Mouse (Mus musculus) embryonic facial prominence, embryonic 12.5 days (tissue): ENCODE data around the gene Tmem143. TPM values are rescaled to one million over a fixed set of nuclear protein-coding genes. Genes with fewer than 3 reads are reported as not detected.
A peak's percentile ranks its signal among the peaks of the same experiment; 100 is the strongest.
"Not testable (repeated sequence)": the region's sequence is repeated elsewhere in the genome, so short reads cannot be mapped to it uniquely, and the experiment has no call there.

Experiments used
- ATAC-seq: fragments of 200-750 bp; cut with Nextera tagmentation; 2 replicates; pipeline ENCODE4 v1.8.0; 2017; ENCODE audit not compliant: insufficient number of reproducible peaks, insufficient read depth, low FRiP score, low TSS enrichment
- H3K27ac ChIP-seq: fragments of 300-500 bp; sonication (generic); 2 replicates; pipeline ENCODE4 v1.5.1; 2016; ENCODE audit warnings: mild to moderate bottlenecking
- H3K27me3 ChIP-seq: fragments of 300-500 bp; sonication (generic); 2 replicates; pipeline ENCODE4 v1.6.1; 2016; ENCODE audit warnings: mild to moderate bottlenecking, moderate library complexity
- H3K36me3 ChIP-seq: fragments of 300-500 bp; sonication (generic); 2 replicates; pipeline ENCODE4 v1.6.1; 2016; ENCODE audit warnings: mild to moderate bottlenecking
- H3K4me1 ChIP-seq: fragments of 300-500 bp; sonication (generic); 2 replicates; pipeline ENCODE4 v1.6.1; 2016
- H3K4me2 ChIP-seq: fragments of 300-500 bp; sonication (generic); replicated peaks from 2 replicates; pipeline ENCODE4 v1.6.1; 2016; ENCODE audit warnings: mild to moderate bottlenecking, moderate library complexity
- H3K4me3 ChIP-seq: fragments of 300-500 bp; sonication (generic); 2 replicates; pipeline ENCODE4 v1.5.1; 2016; ENCODE audit warnings: mild to moderate bottlenecking
- H3K9ac ChIP-seq: fragments of 300-500 bp; sonication (generic); 2 replicates; pipeline ENCODE4 v1.6.1; 2016; ENCODE audit warnings: mild to moderate bottlenecking, moderate library complexity
- H3K9me3 ChIP-seq: fragments of 300-500 bp; sonication (generic); 2 replicates; pipeline ENCODE4 v1.6.1; 2016; ENCODE audit warnings: mild to moderate bottlenecking, moderate library complexity
- WGBS: fragments of 180-500 bp; shearing (Covaris S2); methylation state at CpG from one replicate; pipeline ENCODE4 v1.1.7; 2016; 5-methylcytosine and 5-hydroxymethylcytosine counted together
- polyA plus RNA-seq: library from polyadenylated mRNA; unstranded; fragments of >200 nt; fragmentation: Nextera tagmentation; extraction: Ambion mirVana; gene quantifications from 2 replicates; pipeline ENCODE4 v1.2.1, GENCODE M21; 2016

Gene Tmem143
- polyA plus RNA-seq, 1 experiment from 2014 or later: 5.7 TPM

- ATAC-seq: peak; percentile 32
- Histone ChIP-seq H3K4me3 (0 out of 2 replicates have a peak overlapping the region, but pooled peaks have one; percentile 18), H3K27ac (peak overlapping the region; percentile 60; the same call in 1 of the 2 replicates), H3K9me3 (no peaks in the 10 kb centered on the region), H3K4me1 (peaks cover 8% of the 10 kb centered on the region; the same call in 1 of the 2 replicates), H3K9ac (peak overlapping the region; percentile 27; the same call in 1 of the 2 replicates), H3K4me2 (peak overlapping the region; percentile 43), H3K36me3 (no peaks in the 10 kb centered on the region), H3K27me3 (no peaks in the 10 kb centered on the region)
- 71% methylated on average over 6 of the region's 6 CpGs for WGBS
Measured at GRCm38 (mm10) chr7:45895931-45896516, 717 bp upstream of the Tmem143 start.

- peak overlapping the region; percentile 53 for H3K4me3 ChIP-seq
- WGBS: under 1% methylated on average over 19 of the region's 19 CpGs
- H3K27ac ChIP-seq: peak overlapping the region; percentile 75
- H3K9me3 ChIP-seq: no peaks in the 10 kb centered on the region
- H3K4me1 ChIP-seq: peaks cover 8% of the 10 kb centered on the region; the same call in 1 of the 2 replicates
- H3K4me2 ChIP-seq: peak overlapping the region; percentile 81
- ATAC-seq: peak; percentile 67
- H3K36me3 ChIP-seq: no peaks in the 10 kb centered on the region
- peak overlapping the region; percentile 56 for H3K9ac ChIP-seq
- no peaks in the 10 kb centered on the region for H3K27me3 ChIP-seq
Measured at GRCm38 (mm10) chr7:45897258-45897757, 567 bp downstream of the Tmem143 start.

- H3K27me3 ChIP-seq, H3K27ac ChIP-seq, H3K36me3 ChIP-seq, H3K9me3 ChIP-seq, H3K4me1 ChIP-seq, ATAC-seq, H3K9ac ChIP-seq, H3K4me3 ChIP-seq: not testable (repeated sequence)
- 62% methylated on average over 4 of the region's 4 CpGs for WGBS
- H3K4me2 ChIP-seq: peak overlapping the region; percentile 81
Measured at GRCm38 (mm10) chr7:45898125-45898524, 1.4 kb downstream of the Tmem143 start.

GRCm38 (mm10) chr7:45901562-45901961 lies 4.8 kb downstream of the Tmem143 start:
- Histone ChIP-seq H3K4me3 (no peak overlapping the region), H3K4me1 (0 out of 2 replicates have a peak, but pooled peaks cover 8% of the 10 kb centered on the region), H3K4me2 (no peak overlapping the region), H3K9ac (no peak overlapping the region), H3K27ac (no peak overlapping the region), H3K27me3 (no peaks in the 10 kb centered on the region), H3K9me3 (peaks cover 4% of the 10 kb centered on the region; the same call in 1 of the 2 replicates), H3K36me3 (no peaks in the 10 kb centered on the region)
- no peak for ATAC-seq
- 48% methylated on average over 5 of the region's 5 CpGs for WGBS

- 81% methylated on average over 12 of the region's 12 CpGs for WGBS
- Histone ChIP-seq H3K4me3 (no peak overlapping the region), H3K9ac (no peak overlapping the region), H3K4me1 (0 out of 2 replicates have a peak, but pooled peaks cover 6% of the 10 kb centered on the region), H3K36me3 (peaks cover 5% of the 10 kb centered on the region; the same call in 1 of the 2 replicates), H3K4me2 (no peak overlapping the region), H3K9me3 (peaks cover 4% of the 10 kb centered on the region; the same call in 1 of the 2 replicates), H3K27ac (no peak overlapping the region), H3K27me3 (no peaks in the 10 kb centered on the region)
- no peak for ATAC-seq
Measured at GRCm38 (mm10) chr7:45902481-45903002, 5.8 kb downstream of the Tmem143 start.

GRCm38 (mm10) chr7:45906622-45907021 lies 9.9 kb downstream of the Tmem143 start:
- no peaks in the 10 kb centered on the region for H3K27me3 ChIP-seq
- peaks cover 4% of the 10 kb centered on the region; the same call in 1 of the 2 replicates for H3K9me3 ChIP-seq
- H3K27ac ChIP-seq: no peak overlapping the region
- WGBS: 82% methylated on average over 9 of the region's 9 CpGs
- ATAC-seq: no peak
- no peaks in the 10 kb centered on the region for H3K4me1 ChIP-seq
- H3K4me3 ChIP-seq: no peak overlapping the region
- no peak overlapping the region for H3K4me2 ChIP-seq
- H3K9ac ChIP-seq: no peak overlapping the region
- H3K36me3 ChIP-seq: peaks cover 23% of the 10 kb centered on the region

GRCm38 (mm10) chr7:45908384-45908783 lies 11.6 kb downstream of the Tmem143 start:
- no peak overlapping the region for H3K4me3 ChIP-seq
- no peaks in the 10 kb centered on the region for H3K4me1 ChIP-seq
- H3K9me3 ChIP-seq: peaks cover 4% of the 10 kb centered on the region; the same call in 1 of the 2 replicates
- no peak overlapping the region for H3K9ac ChIP-seq
- ATAC-seq: no peak
- H3K27me3 ChIP-seq: no peaks in the 10 kb centered on the region
- peaks cover 23% of the 10 kb centered on the region for H3K36me3 ChIP-seq
- no peak overlapping the region for H3K27ac ChIP-seq
- no peak overlapping the region for H3K4me2 ChIP-seq

- no peak overlapping the region for H3K4me3 ChIP-seq
- H3K27me3 ChIP-seq: no peaks in the 10 kb centered on the region
- no peak for ATAC-seq
- H3K9me3 ChIP-seq: no peaks in the 10 kb centered on the region; the same call in 1 of the 2 replicates
- H3K4me1 ChIP-seq: 0 out of 2 replicates have a peak, but pooled peaks cover under 1% of the 10 kb centered on the region
- WGBS: 91% methylated on average over 16 of the region's 16 CpGs
- H3K9ac ChIP-seq: no peak overlapping the region
- peaks cover 23% of the 10 kb centered on the region for H3K36me3 ChIP-seq
- no peak overlapping the region for H3K27ac ChIP-seq
- no peak overlapping the region for H3K4me2 ChIP-seq
Measured at GRCm38 (mm10) chr7:45909145-45909544, 12.4 kb downstream of the Tmem143 start.

GRCm38 (mm10) chr7:45914067-45914466 lies 17.3 kb downstream of the Tmem143 start:
- Histone ChIP-seq H3K27me3 (no peaks in the 10 kb centered on the region), H3K27ac (no peak overlapping the region), H3K4me3 (no peak overlapping the region), H3K4me2 (no peak overlapping the region), H3K9ac (no peak overlapping the region), H3K36me3 (peaks cover 19% of the 10 kb centered on the region), H3K9me3 (no peaks in the 10 kb centered on the region), H3K4me1 (peaks cover 32% of the 10 kb centered on the region)
- no peak for ATAC-seq
- WGBS: 87% methylated on average over 6 of the region's 6 CpGs

GRCm38 (mm10) chr7:45915011-45915410 lies 18.3 kb downstream of the Tmem143 start:
- no peak overlapping the region for H3K4me2 ChIP-seq
- H3K4me3 ChIP-seq: no peak overlapping the region
- H3K27ac ChIP-seq: no peak overlapping the region
- H3K9me3 ChIP-seq: no peaks in the 10 kb centered on the region
- H3K4me1 ChIP-seq: peaks cover 40% of the 10 kb centered on the region
- WGBS: 88% methylated on average over 5 of the region's 5 CpGs
- H3K36me3 ChIP-seq: peaks cover 11% of the 10 kb centered on the region; the same call in 1 of the 2 replicates
- no peaks in the 10 kb centered on the region for H3K27me3 ChIP-seq
- H3K9ac ChIP-seq: no peak overlapping the region
- no peak for ATAC-seq

- Histone ChIP-seq H3K4me3 (peak overlapping the region; percentile 23), H3K36me3 (peaks cover 3% of the 10 kb centered on the region; the same call in 1 of the 2 replicates), H3K27me3 (no peaks in the 10 kb centered on the region), H3K27ac (peak overlapping the region; percentile 94), H3K9ac (peak overlapping the region; percentile 52), H3K4me1 (peaks cover 45% of the 10 kb centered on the region), H3K9me3 (no peaks in the 10 kb centered on the region), H3K4me2 (peak overlapping the region; percentile 52)
- 36% methylated on average over 26 of the region's 26 CpGs for WGBS
- ATAC-seq: peak; percentile 81; the same call in 1 of the 2 replicates
Measured at GRCm38 (mm10) chr7:45916056-45917003, 19.6 kb downstream of the Tmem143 start.
